Mouse (Mus musculus): ENCODE data around the gene Gm9958. TPM values are rescaled to one million over a fixed set of nuclear protein-coding genes. Genes with fewer than 3 reads are reported as not detected.
A peak's percentile ranks its signal among the peaks of the same experiment; 100 is the strongest.

The Gm9958 gene
- polyA plus RNA-seq, 1 experiment from 2014 or later = 2.8 TPM

- Histone ChIP-seq H3K27ac (ENCODE audit: low read depth) (peak within 1 kb of the TSS; percentile 100), H3K9ac (replicated peaks) (peak within 1 kb of the TSS; percentile 91), H3K36me3 (replicated peaks; ENCODE audit: insufficient read depth, low read length) (peaks cover 4% of the 10 kb centered on the region; the same call in 1 of the 2 replicates), H3K9me3 (ENCODE audit: low read length) (no peaks in the 10 kb centered on the region), H3K4me2 (ENCODE audit: low read depth, low read length) (peak within 1 kb of the TSS; percentile 79), H3K4me1 (ENCODE audit: insufficient read depth) (peaks cover 10% of the 10 kb centered on the region; the same call in 1 of the 2 replicates), H3K4me3 (ENCODE audit: low read depth, low read length) (peak within 1 kb of the TSS; percentile 92), H3K27me3 (ENCODE audit: insufficient read depth, low read length) (no peaks in the 10 kb centered on the region)
- TF ChIP-seq EP300 (IDR thresholded peaks at IDR 0.05; ENCODE audit: low read depth) (no peak), CTCF (IDR thresholded peaks at IDR 0.05; ENCODE audit: low read depth) (0 out of 2 replicates have a peak, but pooled peaks have one; percentile 1)
- DNase-seq = peak; percentile 93
- WGBS (ENCODE audit: insufficient replicate concordance) = under 1% methylated on average over 69 of the region's 104 CpGs
- ATAC-seq = peak; percentile 89
Measured at GRCm38 (mm10) chr5:90366121-90367066, 610 bp upstream of the Gm9958 start, which contains the start of gene Ankrd17. Gene Ankrd17 (minus strand): TSS chr5:90366577.

- Histone ChIP-seq H3K36me3 (replicated peaks; ENCODE audit: insufficient read depth, low read length) (no peaks in the 10 kb centered on the region), H3K4me1 (ENCODE audit: insufficient read depth) (0 out of 2 replicates have a peak, but pooled peaks cover 6% of the 10 kb centered on the region), H3K4me3 (ENCODE audit: low read depth, low read length) (no peak overlapping the region), H3K9me3 (ENCODE audit: low read length) (no peaks in the 10 kb centered on the region), H3K9ac (replicated peaks) (no peak overlapping the region), H3K27me3 (ENCODE audit: insufficient read depth, low read length) (no peaks in the 10 kb centered on the region), H3K27ac (ENCODE audit: low read depth) (no peak overlapping the region), H3K4me2 (ENCODE audit: low read depth, low read length) (no peak overlapping the region)
- DNase-seq = no peak
- no peak for ATAC-seq
- 88% methylated on average over 5 of the region's 5 CpGs for WGBS (ENCODE audit: insufficient replicate concordance)
- TF ChIP-seq EP300 (IDR thresholded peaks at IDR 0.05; ENCODE audit: low read depth) (no peak), CTCF (IDR thresholded peaks at IDR 0.05; ENCODE audit: low read depth) (no peak)
Measured at GRCm38 (mm10) chr5:90370401-90370800, 3.4 kb downstream of the Gm9958 start.

DNA sequence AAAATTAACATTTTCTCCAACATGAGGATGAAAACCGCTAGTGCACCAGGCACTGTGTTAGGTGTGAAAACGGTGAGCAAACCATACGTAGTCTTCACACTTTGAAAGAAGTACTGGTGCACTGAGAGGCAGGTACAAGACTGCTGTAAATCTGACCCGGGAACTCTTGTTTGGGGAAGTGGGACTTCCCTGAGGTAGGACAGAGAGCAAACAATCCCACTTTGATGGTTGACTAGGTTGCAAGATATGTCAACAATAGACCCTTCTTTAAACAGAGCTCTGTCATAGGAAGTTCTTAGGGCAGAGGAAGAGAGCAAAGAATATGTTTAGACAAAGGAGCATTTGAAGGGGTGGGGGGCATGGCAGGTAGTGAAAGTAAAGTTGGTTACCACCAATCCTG, 6.7 kb downstream of the Gm9958 start:
- TF ChIP-seq EP300 (IDR thresholded peaks at IDR 0.05; ENCODE audit: low read depth) = no peak
- TF ChIP-seq CTCF (IDR thresholded peaks at IDR 0.05; ENCODE audit: low read depth) = no peak

GRCm38 (mm10) chr5:90381458-90381857, 14.5 kb downstream of the Gm9958 start:
- ATAC-seq (no peak), DNase-seq (no peak)
- H3K27ac ChIP-seq (ENCODE audit: low read depth) = no peak overlapping the region
- 0 out of 2 replicates have a peak, but pooled peaks cover 2% of the 10 kb centered on the region for H3K4me1 ChIP-seq (ENCODE audit: insufficient read depth)
- no peaks in the 10 kb centered on the region for H3K27me3 ChIP-seq (ENCODE audit: insufficient read depth, low read length)
- 63% methylated on average over 4 of the region's 4 CpGs for WGBS (ENCODE audit: insufficient replicate concordance)
- no peaks in the 10 kb centered on the region for H3K9me3 ChIP-seq (ENCODE audit: low read length)
- H3K36me3 ChIP-seq (replicated peaks; ENCODE audit: insufficient read depth, low read length) = no peaks in the 10 kb centered on the region
- H3K4me3 ChIP-seq (ENCODE audit: low read depth, low read length) = no peak overlapping the region
- no peak overlapping the region for H3K4me2 ChIP-seq (ENCODE audit: low read depth, low read length)
- no peak overlapping the region for H3K9ac ChIP-seq (replicated peaks)
- TF ChIP-seq CTCF (IDR thresholded peaks at IDR 0.05; ENCODE audit: low read depth) (no peak), EP300 (IDR thresholded peaks at IDR 0.05; ENCODE audit: low read depth) (no peak)

More for the DNA sequence above, 6.7 kb downstream of the Gm9958 start:
- no peaks in the 10 kb centered on the region for H3K9me3 ChIP-seq (ENCODE audit: low read length)
- WGBS (ENCODE audit: insufficient replicate concordance) = 57% methylated on average over 4 of the region's 4 CpGs
- no peak overlapping the region for H3K4me2 ChIP-seq (ENCODE audit: low read depth, low read length)
- ATAC-seq (no peak), DNase-seq (no peak)
- 0 out of 2 replicates have a peak, but pooled peaks cover 3% of the 10 kb centered on the region for H3K4me1 ChIP-seq (ENCODE audit: insufficient read depth)
- no peaks in the 10 kb centered on the region for H3K27me3 ChIP-seq (ENCODE audit: insufficient read depth, low read length)
- no peak overlapping the region for H3K27ac ChIP-seq (ENCODE audit: low read depth)
- no peaks in the 10 kb centered on the region for H3K36me3 ChIP-seq (replicated peaks; ENCODE audit: insufficient read depth, low read length)
- H3K4me3 ChIP-seq (ENCODE audit: low read depth, low read length) = no peak overlapping the region
- no peak overlapping the region for H3K9ac ChIP-seq (replicated peaks)

GRCm38 (mm10) chr5:90383080-90383479, 16.1 kb downstream of the Gm9958 start:
- Histone ChIP-seq H3K4me2 (ENCODE audit: low read depth, low read length) (no peak overlapping the region), H3K27me3 (ENCODE audit: insufficient read depth, low read length) (no peaks in the 10 kb centered on the region), H3K9me3 (ENCODE audit: low read length) (no peaks in the 10 kb centered on the region), H3K9ac (replicated peaks) (no peak overlapping the region), H3K4me3 (ENCODE audit: low read depth, low read length) (no peak overlapping the region), H3K36me3 (replicated peaks; ENCODE audit: insufficient read depth, low read length) (no peaks in the 10 kb centered on the region), H3K27ac (ENCODE audit: low read depth) (no peak overlapping the region), H3K4me1 (ENCODE audit: insufficient read depth) (0 out of 2 replicates have a peak, but pooled peaks cover 2% of the 10 kb centered on the region)
- ATAC-seq (no peak), DNase-seq (no peak)
- TF ChIP-seq EP300 (IDR thresholded peaks at IDR 0.05; ENCODE audit: low read depth) (no peak), CTCF (IDR thresholded peaks at IDR 0.05; ENCODE audit: low read depth) (peak; percentile 57)
- WGBS (ENCODE audit: insufficient replicate concordance) = 35% methylated on average over 1 of the region's 1 CpGs

- no peak for ATAC-seq
- Histone ChIP-seq H3K9me3 (ENCODE audit: low read length) (no peaks in the 10 kb centered on the region), H3K4me3 (ENCODE audit: low read depth, low read length) (no peak overlapping the region), H3K36me3 (replicated peaks; ENCODE audit: insufficient read depth, low read length) (no peaks in the 10 kb centered on the region), H3K9ac (replicated peaks) (no peak overlapping the region), H3K27ac (ENCODE audit: low read depth) (no peak overlapping the region), H3K4me1 (ENCODE audit: insufficient read depth) (peaks cover 2% of the 10 kb centered on the region; the same call in 1 of the 2 replicates), H3K27me3 (ENCODE audit: insufficient read depth, low read length) (no peaks in the 10 kb centered on the region), H3K4me2 (ENCODE audit: low read depth, low read length) (no peak overlapping the region)
- no peak for DNase-seq
- WGBS (ENCODE audit: insufficient replicate concordance) = 44% methylated on average over 5 of the region's 5 CpGs
- TF ChIP-seq CTCF (IDR thresholded peaks at IDR 0.05; ENCODE audit: low read depth) = no peak
- TF ChIP-seq EP300 (IDR thresholded peaks at IDR 0.05; ENCODE audit: low read depth) = no peak
Measured at GRCm38 (mm10) chr5:90393764-90394163, 26.8 kb downstream of the Gm9958 start.

Measured in liver, postnatal 0 days (tissue).